Mouse (Mus musculus): ENCODE results near the gene Ndufb3.
"Not testable (repeated sequence)": the region's sequence is repeated elsewhere in the genome, so short reads cannot be mapped to it uniquely, and the experiment has no call there.

The Ndufb3 gene

DNA sequence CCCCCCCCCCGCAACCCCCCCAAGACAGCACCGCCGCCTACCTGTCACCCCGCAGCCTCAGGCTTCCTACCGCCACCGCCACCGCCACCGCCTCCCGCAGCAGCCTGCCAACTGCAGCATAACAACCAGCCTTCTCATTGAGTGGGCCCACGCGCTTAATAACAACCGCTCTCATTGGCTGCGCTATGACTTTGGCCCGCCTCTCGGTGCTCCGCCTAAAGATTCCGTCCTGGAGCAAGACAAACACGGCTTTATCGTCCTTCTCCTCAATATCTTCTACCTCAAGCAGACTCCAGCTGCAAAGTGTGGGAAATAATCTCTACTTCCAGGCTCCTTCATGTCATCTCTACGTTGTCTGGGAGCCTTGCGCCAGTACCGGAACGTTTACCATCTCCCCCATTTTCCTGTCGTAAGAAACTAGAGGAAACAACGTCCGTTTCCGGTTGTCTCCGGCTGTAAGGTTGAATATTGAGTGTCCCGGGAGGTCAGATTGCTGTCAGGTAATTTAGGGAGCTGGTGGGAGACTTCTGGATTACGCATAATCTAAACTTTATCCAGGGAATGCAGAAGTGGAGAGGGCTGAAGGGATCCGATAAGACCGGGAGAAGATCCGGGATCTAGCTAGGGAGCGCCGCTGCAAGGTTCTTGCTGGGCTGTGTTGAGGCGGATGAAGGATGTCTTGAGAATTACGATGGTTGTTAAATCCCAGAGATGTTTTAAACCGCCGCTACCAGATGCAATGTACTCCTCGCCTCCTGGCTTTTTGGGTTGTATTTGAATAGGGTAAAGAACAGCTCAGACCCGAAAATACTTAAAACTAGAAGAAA is at the start of gene Ndufb3, which contains the start of gene Fam126b:
Ndufb3 (plus strand) TSS at position 214 of the 827 bp plus-strand sequence.
Fam126b (minus strand) TSS at position 153 of the 827 bp plus-strand sequence.
- peak; percentile 86 for DNase-seq (ENCODE audit: low read depth, low spot score)

DNA sequence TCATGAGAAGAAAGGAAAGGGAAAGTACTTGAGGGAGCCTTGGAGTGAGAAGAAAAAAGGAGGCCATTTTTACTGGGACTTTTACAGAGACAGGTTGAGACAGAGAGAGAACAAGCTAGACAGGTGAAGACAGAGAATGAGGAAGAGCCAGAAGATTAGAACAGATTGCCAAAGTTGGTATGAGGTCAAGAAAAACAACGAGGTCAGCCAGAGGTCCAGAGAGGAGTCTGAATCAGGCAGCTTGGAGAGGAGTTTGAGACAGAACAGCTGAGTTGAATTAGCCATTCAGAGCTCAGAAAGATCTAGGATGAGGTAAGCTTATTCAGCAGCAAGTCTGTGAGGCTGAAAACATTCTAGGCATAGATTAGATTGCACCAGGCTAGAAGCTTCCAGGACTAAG is 44.8 kb upstream of the Ndufb3 start:
- DNase-seq (ENCODE audit: low read depth, low spot score): no peak

GRCm38 (mm10) chr1:58560370-58560769 is 25.8 kb upstream of the Ndufb3 start:
- DNase-seq (ENCODE audit: low read depth, low spot score): not testable (repeated sequence)

- DNase-seq (ENCODE audit: low read depth, low spot score): peak; percentile 17
Observed at GRCm38 (mm10) chr1:58562455-58562854, 23.7 kb upstream of the Ndufb3 start.

GRCm38 (mm10) chr1:58564981-58565380 is 21.2 kb upstream of the Ndufb3 start:
- no peak for DNase-seq (ENCODE audit: low read depth, low spot score)

GRCm38 (mm10) chr1:58566621-58567020 is 19.6 kb upstream of the Ndufb3 start:
- DNase-seq (ENCODE audit: low read depth, low spot score): no peak

- no peak for DNase-seq (ENCODE audit: low read depth, low spot score)
Observed at GRCm38 (mm10) chr1:58568456-58569130, 17.6 kb upstream of the Ndufb3 start.

GRCm38 (mm10) chr1:58570437-58570836 is 15.7 kb upstream of the Ndufb3 start:
- DNase-seq (ENCODE audit: low read depth, low spot score): no peak

- DNase-seq (ENCODE audit: low read depth, low spot score): no peak
Observed at GRCm38 (mm10) chr1:58579179-58579578, 7.0 kb upstream of the Ndufb3 start.

GRCm38 (mm10) chr1:58582611-58583010 is 3.6 kb upstream of the Ndufb3 start:
- no peak for DNase-seq (ENCODE audit: low read depth, low spot score)

DNA sequence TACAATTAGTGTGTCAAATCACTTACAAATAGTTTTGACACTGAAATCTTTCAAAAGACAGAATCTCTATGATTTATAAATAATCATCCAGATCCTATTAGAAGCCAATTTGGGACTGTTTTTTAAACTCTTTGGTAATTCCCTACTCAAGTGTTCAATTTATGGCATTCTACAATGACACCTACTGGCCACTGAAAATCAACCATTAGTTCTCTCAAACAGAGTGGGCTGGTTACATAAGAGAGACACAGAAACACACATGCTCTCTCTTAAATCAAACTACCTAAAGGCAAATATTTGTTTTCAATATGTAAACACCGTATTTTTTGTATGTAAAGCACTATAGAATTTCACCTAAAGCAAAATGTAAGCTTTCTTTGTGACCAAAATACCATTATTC is 1.9 kb upstream of the Ndufb3 start:
- DNase-seq (ENCODE audit: low read depth, low spot score): no peak

GRCm38 (mm10) chr1:58585373-58586170 is 612 bp upstream of the Ndufb3 start:
- DNase-seq (ENCODE audit: low read depth, low spot score): no peak

DNA sequence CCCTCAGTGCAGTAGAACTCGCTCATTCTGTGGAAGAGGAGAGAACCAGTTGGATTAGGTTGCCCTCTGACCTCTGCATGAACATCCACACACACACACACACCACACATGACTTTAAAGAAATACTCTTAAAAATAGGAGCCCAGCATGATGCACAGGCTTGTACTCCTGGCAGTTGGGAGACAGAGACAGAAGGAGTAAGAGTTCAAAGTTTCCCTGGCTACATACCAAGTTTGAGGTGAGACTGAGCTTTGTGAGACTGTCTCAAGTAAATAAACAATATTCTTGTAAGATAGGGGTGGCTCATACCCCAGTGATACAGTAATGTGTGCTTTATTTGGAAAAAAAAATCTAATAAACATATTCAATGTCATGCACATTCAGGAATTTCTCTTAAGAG is 1.3 kb downstream of the Ndufb3 start:
- DNase-seq (ENCODE audit: low read depth, low spot score): no peak

- DNase-seq (ENCODE audit: low read depth, low spot score): no peak
Observed at GRCm38 (mm10) chr1:58602681-58603080, 16.5 kb downstream of the Ndufb3 start.

DNA sequence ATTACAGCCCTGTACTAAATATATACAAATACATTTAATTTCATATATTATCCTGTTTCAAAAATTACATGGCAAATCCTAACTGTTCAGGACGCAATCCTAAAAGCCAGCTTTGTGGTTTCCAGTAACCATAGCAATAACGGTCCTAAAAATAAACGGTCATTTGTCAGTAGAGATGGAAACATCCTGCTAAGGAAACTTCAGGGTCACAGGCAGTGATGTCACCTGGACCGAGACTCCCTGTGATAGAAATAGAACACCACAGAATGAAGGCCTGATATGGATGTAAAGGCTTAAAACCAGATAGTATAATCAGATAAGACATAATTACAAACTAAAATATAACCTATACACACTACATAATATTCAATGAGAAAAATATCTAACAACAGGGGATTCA is 17.6 kb downstream of the Ndufb3 start:
- no peak for DNase-seq (ENCODE audit: low read depth, low spot score)

DNA sequence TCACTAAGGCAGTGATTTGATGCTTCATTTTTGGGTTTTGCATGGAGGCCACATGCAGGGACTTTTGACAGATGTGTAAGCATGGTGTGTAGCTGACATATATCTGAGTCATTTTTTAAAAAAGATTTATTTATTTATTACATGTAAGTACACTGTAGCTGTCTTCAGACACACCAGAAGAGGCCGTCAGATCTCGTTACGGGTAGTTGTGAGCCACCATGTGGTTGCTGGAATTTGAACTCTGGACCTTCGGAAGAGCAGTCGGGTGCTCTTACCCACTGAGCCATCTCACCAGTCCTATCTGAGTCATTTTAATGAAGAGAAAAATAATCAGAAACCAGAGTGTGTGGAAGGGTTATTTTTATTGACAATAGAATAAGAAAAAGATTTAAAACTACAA is 23.4 kb downstream of the Ndufb3 start:
- not testable (repeated sequence) for DNase-seq (ENCODE audit: low read depth, low spot score)

GRCm38 (mm10) chr1:58610166-58610565 is 24.0 kb downstream of the Ndufb3 start:
- DNase-seq (ENCODE audit: low read depth, low spot score): no peak

- DNase-seq (ENCODE audit: low read depth, low spot score): no peak
Observed at GRCm38 (mm10) chr1:58610611-58611010, 24.4 kb downstream of the Ndufb3 start.

DNA sequence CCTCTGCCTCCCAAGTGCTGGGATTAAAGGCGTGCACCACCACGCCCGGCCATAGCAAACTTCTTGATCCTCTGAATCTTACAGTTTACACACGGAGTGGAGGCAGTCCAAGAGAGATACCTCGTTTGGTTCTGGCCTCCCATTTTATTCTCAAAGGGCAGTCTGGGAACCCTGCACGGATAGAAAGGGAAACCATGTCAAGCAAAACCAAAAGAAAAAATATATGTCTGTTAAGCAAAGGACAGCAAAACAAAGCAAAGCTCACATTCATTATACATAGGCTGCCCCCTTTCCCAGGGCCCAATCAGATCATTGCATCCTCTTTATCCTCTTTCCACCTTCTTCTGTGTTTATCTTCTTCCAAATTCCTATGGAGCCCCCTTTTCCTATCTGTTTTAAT is 27.6 kb downstream of the Ndufb3 start:
- no peak for DNase-seq (ENCODE audit: low read depth, low spot score)

- no peak for DNase-seq (ENCODE audit: low read depth, low spot score)
Observed at GRCm38 (mm10) chr1:58614424-58614823, 28.2 kb downstream of the Ndufb3 start.

GRCm38 (mm10) chr1:58615146-58615545 is 29.0 kb downstream of the Ndufb3 start:
- DNase-seq (ENCODE audit: low read depth, low spot score): no peak

GRCm38 (mm10) chr1:58616176-58616575 is 30.0 kb downstream of the Ndufb3 start:
- no peak for DNase-seq (ENCODE audit: low read depth, low spot score)
